Mouse (Mus musculus) neural tube, embryonic 12.5 days (tissue): ENCODE measurements around the gene Cry2. TPM values are rescaled to one million over a fixed set of nuclear protein-coding genes. Genes with fewer than 3 reads are reported as not detected.
A peak's percentile ranks its signal among the peaks of the same experiment; 100 is the strongest.
"Not testable (repeated sequence)": the region's sequence is repeated elsewhere in the genome, so short reads cannot be mapped to it uniquely, and the experiment has no call there.

ENCODE experiments used
- ATAC-seq: fragments of 200-750 bp; cut with Nextera tagmentation; 2 replicates; pipeline ENCODE4 v1.8.0; 2017; ENCODE audit warnings: low read depth, mild to moderate bottlenecking, moderate TSS enrichment, moderate library complexity; ENCODE audit not compliant: low FRiP score
- H3K27ac ChIP-seq: fragments of 300-500 bp; sonication (generic); 2 replicates; pipeline ENCODE4 v1.5.1; 2016
- H3K27me3 ChIP-seq: fragments of 300-500 bp; sonication (generic); replicated peaks from 2 replicates; pipeline ENCODE4 v1.6.1; 2016; ENCODE audit warnings: mild to moderate bottlenecking
- H3K36me3 ChIP-seq: fragments of 300-500 bp; sonication (generic); 2 replicates; pipeline ENCODE4 v1.6.1; 2016; ENCODE audit warnings: mild to moderate bottlenecking
- H3K4me1 ChIP-seq: fragments of 300-500 bp; sonication (generic); 2 replicates; pipeline ENCODE4 v1.6.1; 2016
- H3K4me2 ChIP-seq: fragments of 300-500 bp; sonication (generic); replicated peaks from 2 replicates; pipeline ENCODE4 v1.6.1; 2016; ENCODE audit warnings: mild to moderate bottlenecking
- H3K4me3 ChIP-seq: fragments of 300-500 bp; sonication (generic); 2 replicates; pipeline ENCODE4 v1.5.1; 2016
- H3K9ac ChIP-seq: fragments of 300-500 bp; sonication (generic); 2 replicates; pipeline ENCODE4 v1.6.1; 2016; ENCODE audit warnings: mild to moderate bottlenecking
- H3K9me3 ChIP-seq: fragments of 300-500 bp; sonication (generic); 2 replicates; pipeline ENCODE4 v1.6.1; 2016; ENCODE audit warnings: mild to moderate bottlenecking
- WGBS: fragments of 180-500 bp; shearing (Covaris S2); methylation state at CpG from one replicate; pipeline ENCODE4 v1.1.7; 2016; 5-methylcytosine and 5-hydroxymethylcytosine counted together
- polyA plus RNA-seq: library from polyadenylated mRNA; unstranded; fragments of >200 nt; fragmentation: Nextera tagmentation; extraction: Ambion mirVana; gene quantifications from 2 replicates; pipeline ENCODE4 v1.2.1, GENCODE M21; 2016

Cry2 gene
- 32.7 and 33.6 TPM in 2 replicates for polyA plus RNA-seq

DNA sequence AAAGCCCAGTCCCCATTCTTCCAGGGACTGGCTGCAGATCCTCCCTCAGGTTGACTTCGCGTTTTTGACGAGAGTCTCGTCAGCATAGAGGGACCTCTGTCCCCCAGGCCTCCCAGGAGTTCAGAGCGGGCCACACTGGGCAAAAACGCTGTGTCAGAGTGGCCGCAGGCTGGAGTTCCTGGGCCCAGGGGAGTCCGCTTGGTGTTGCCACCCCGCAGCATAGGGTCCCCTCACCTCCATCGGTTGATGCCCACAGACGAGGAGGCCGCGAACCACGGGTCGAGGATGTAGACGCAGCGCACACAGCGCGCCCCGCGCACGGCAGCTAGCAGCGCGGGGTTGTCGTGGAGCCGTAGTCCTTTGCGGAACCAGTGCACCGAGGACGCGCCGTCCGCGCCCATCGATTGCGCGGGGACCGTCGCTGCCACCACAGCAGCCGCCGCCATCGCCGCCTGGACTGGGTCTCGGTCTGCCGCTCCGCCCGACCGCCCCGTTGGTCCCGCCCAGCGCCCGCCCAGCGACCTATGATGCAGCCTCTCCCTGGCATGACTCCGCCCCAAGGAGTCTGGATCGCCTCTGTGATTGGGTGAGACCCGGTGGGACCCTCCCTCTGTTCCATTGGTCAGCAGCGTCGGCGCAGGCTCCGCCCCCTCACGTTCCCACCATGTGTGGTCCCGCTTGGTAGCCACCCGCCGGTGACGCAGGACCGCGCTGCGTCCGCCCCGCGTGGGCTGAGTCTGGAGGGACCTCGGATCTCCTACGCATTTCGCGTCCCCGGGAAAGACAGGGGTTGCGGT lies at the start of gene Cry2:
Gene Cry2 (minus strand): TSS at position 466 of the 797 bp plus-strand sequence.
- no peaks in the 10 kb centered on the region for H3K9me3 ChIP-seq
- WGBS = under 1% methylated on average over 75 of the region's 76 CpGs

DNA sequence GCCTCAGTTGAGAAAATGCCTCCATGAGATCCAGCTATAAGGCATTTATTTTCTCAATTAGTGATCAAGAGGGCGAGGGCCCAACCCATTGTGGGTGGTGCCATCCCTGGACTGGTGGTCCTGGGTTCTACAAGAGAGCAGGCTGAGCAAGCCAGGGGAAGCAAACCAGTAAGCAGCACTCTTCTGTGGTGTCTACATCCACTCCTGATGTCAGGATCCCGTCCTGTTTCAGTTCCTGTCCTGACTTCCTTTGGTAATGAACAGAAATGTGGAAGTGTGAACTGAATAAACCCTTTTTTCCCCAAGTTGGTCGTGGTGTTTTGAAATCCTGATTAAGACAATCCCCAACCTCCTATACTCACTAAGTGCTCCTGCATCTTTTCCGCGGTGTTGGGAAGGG lies 49.7 kb upstream of the Cry2 start:
- ATAC-seq = no peak
- no peak overlapping the region for H3K4me2 ChIP-seq
- H3K4me3 ChIP-seq = no peak overlapping the region
- no peaks in the 10 kb centered on the region for H3K9me3 ChIP-seq
- no peaks in the 10 kb centered on the region for H3K36me3 ChIP-seq
- no peak overlapping the region for H3K9ac ChIP-seq
- H3K4me1 ChIP-seq = 0 out of 2 replicates have a peak, but pooled peaks cover 8% of the 10 kb centered on the region
- 53% methylated on average over 5 of the region's 5 CpGs for WGBS
- H3K27ac ChIP-seq = no peak overlapping the region
- H3K27me3 ChIP-seq = peaks cover 21% of the 10 kb centered on the region

More for the DNA sequence above, at the start of gene Cry2:
- H3K4me3 ChIP-seq = peak within 1 kb of the TSS; percentile 91
- no peaks in the 10 kb centered on the region for H3K36me3 ChIP-seq
- peak within 1 kb of the TSS; percentile 32; the same call in 1 of the 2 replicates for H3K27ac ChIP-seq
- H3K4me2 ChIP-seq = peak within 1 kb of the TSS; percentile 81
- peak; percentile 97 for ATAC-seq
- H3K27me3 ChIP-seq = peaks cover 3% of the 10 kb centered on the region
- peaks cover 31% of the 10 kb centered on the region for H3K4me1 ChIP-seq
- peak within 1 kb of the TSS; percentile 92 for H3K9ac ChIP-seq

DNA sequence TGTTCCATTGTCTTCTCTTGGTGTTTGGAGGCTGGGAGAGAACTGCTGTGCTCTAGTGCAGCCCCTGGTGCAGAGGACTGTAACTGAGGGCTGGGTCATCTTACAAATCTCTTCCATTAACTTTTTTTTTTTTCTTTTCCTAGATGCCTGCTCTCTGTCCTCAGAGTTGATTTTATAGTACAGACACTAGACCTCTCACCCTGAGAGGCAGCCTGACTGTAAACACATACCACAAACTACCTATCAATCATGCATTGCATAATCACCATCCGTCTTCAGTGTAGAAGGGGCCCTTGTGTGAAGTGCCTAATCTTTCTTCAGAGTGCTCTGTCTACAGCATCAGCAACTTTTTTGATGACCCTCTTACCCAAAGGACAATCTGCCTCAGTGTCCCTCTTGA lies 48.7 kb upstream of the Cry2 start:
- no peaks in the 10 kb centered on the region for H3K36me3 ChIP-seq
- 63% methylated on average over 1 of the region's 1 CpGs for WGBS
- H3K4me2 ChIP-seq = no peak overlapping the region
- no peak overlapping the region for H3K27ac ChIP-seq
- H3K4me1 ChIP-seq = 0 out of 2 replicates have a peak, but pooled peaks cover 8% of the 10 kb centered on the region
- H3K4me3 ChIP-seq = no peak overlapping the region
- no peaks in the 10 kb centered on the region for H3K9me3 ChIP-seq
- ATAC-seq = no peak
- H3K27me3 ChIP-seq = peaks cover 21% of the 10 kb centered on the region
- H3K9ac ChIP-seq = no peak overlapping the region

DNA sequence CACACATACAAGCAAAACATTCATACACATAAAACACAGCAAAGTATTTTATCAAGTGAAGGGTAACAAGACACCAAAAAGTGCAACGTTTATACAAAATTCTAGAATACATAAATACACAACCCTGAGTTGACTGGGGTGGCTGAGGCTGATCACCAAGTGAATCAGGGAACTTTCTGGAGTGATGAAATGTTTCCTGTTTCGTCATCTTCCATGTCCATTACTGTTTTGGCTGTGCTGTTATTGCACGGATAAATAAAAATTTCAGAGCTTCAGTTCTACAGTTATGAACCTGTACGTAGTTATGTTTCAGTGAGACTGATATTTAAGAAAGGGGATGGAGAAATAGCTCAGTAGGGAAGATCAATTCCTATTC lies 44.5 kb upstream of the Cry2 start:
- no peak for ATAC-seq
- Histone ChIP-seq H3K27me3 (peaks cover 3% of the 10 kb centered on the region), H3K27ac (no peak overlapping the region), H3K36me3 (no peaks in the 10 kb centered on the region), H3K9ac (no peak overlapping the region), H3K4me2 (no peak overlapping the region), H3K9me3 (no peaks in the 10 kb centered on the region), H3K4me1 (no peaks in the 10 kb centered on the region), H3K4me3 (no peak overlapping the region)
- 89% methylated on average over 4 of the region's 4 CpGs for WGBS

DNA sequence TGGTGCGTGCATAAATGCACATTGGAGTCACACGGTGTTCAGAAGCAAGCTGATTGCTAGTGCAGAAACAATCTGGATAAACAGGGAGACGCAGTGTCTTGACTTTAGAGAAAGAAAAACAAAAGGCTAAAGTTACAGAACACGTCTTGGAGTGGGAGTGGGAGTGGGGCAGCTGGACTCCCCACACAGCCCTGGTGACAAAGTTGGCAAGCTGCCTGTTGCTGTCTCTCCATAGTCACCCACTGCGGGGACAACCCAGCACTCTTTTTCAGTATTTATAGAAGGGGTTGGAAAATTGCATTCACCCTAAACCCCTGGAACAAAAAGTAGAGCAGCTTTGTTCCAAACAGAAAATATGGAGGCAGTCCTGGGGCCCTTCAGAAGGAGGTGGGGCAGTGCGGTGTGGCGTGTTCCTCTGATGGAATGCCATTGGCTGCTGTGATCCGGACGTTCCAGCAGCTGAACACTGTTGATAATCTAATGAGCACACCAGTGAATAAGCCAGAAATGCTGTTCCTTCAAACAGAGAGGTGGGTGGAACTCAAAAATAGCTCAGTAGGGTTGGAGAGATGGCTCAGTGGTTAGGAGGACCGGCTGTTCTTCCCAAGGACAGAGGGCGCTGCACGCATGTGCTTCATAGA lies 43.9 kb upstream of the Cry2 start:
- Histone ChIP-seq H3K27me3 (no peaks in the 10 kb centered on the region), H3K9me3 (no peaks in the 10 kb centered on the region), H3K4me2 (no peak overlapping the region), H3K4me3 (no peak overlapping the region), H3K4me1 (no peaks in the 10 kb centered on the region), H3K27ac (no peak overlapping the region), H3K9ac (no peak overlapping the region), H3K36me3 (no peaks in the 10 kb centered on the region)
- ATAC-seq = no peak
- WGBS = 82% methylated on average over 12 of the region's 12 CpGs

DNA sequence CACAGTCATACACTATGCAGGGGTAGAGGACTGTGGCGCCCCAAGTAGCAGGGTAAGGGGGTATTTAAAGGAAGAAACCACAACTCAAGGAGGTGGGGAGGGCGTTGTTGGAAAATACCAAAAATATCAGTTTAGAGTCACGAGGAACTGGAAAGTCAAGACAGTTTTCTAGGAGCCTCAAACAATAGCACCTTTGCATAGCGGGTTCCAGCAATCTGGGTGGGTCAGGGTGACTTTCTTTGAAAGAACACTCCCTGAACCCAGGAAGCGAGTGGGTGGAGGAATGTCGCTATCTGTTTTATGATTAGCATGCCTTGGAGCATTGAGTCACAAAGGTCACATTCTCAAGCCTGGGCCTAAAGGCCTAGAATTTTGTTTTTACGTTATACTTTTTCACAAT lies 42.7 kb upstream of the Cry2 start:
- not testable (repeated sequence) for H3K9ac ChIP-seq, H3K36me3 ChIP-seq, H3K27ac ChIP-seq, H3K4me1 ChIP-seq, ATAC-seq, H3K4me3 ChIP-seq, H3K4me2 ChIP-seq, H3K27me3 ChIP-seq, H3K9me3 ChIP-seq
- 89% methylated on average over 7 of the region's 7 CpGs for WGBS

DNA sequence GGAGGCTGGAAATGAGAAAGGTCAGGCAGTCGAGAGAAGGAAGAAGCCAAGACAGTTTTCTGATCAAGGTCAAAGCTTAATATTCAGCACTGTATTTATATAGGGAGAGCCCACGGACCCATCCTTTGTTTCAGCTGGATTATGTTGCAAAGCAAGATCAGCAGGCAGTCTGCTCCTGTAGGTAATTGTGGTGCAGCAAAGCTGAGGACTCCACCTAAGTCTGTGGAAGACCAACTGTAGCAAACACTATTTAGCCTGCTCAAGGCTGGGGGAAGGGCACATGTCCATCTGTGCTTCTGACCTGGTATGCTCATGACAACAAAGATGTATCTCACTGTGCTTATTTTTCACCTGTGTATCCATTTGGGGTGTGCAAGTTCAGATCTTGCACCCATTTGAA lies 41.9 kb upstream of the Cry2 start:
- WGBS = 70% methylated on average over 2 of the region's 2 CpGs
- H3K27me3 ChIP-seq = no peaks in the 10 kb centered on the region
- no peak for ATAC-seq

DNA sequence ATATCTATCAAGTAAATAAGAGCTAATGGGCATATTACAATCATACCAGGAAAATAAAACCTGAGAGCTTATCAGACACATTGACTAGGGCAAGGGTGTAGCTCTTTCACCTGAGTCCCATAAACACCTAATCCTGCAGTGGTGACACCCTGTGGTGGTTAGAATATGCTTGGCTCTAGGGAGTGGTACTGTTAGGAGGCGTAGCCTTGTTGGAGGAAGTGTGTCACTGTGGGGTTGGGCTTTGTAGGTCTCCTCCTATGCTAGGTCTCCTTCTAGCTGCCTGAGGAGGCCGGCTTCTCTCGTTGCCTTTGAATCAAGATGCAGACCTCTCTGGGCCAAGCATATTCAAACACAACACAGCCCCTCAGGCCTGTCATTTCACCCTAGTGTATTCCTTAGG lies 41.1 kb upstream of the Cry2 start:
- Histone ChIP-seq H3K4me2 (no peak overlapping the region), H3K4me1 (no peaks in the 10 kb centered on the region), H3K4me3 (no peak overlapping the region), H3K27me3 (no peaks in the 10 kb centered on the region), H3K27ac (no peak overlapping the region), H3K9me3 (no peaks in the 10 kb centered on the region), H3K9ac (no peak overlapping the region), H3K36me3 (no peaks in the 10 kb centered on the region)
- ATAC-seq = no peak
- WGBS = 91% methylated on average over 3 of the region's 3 CpGs

More for the DNA sequence above, 41.9 kb upstream of the Cry2 start:
- no peaks in the 10 kb centered on the region for H3K9me3 ChIP-seq
- H3K36me3 ChIP-seq = no peaks in the 10 kb centered on the region
- H3K9ac ChIP-seq = no peak overlapping the region
- H3K4me2 ChIP-seq = no peak overlapping the region
- no peak overlapping the region for H3K4me3 ChIP-seq
- no peaks in the 10 kb centered on the region for H3K4me1 ChIP-seq
- no peak overlapping the region for H3K27ac ChIP-seq

DNA sequence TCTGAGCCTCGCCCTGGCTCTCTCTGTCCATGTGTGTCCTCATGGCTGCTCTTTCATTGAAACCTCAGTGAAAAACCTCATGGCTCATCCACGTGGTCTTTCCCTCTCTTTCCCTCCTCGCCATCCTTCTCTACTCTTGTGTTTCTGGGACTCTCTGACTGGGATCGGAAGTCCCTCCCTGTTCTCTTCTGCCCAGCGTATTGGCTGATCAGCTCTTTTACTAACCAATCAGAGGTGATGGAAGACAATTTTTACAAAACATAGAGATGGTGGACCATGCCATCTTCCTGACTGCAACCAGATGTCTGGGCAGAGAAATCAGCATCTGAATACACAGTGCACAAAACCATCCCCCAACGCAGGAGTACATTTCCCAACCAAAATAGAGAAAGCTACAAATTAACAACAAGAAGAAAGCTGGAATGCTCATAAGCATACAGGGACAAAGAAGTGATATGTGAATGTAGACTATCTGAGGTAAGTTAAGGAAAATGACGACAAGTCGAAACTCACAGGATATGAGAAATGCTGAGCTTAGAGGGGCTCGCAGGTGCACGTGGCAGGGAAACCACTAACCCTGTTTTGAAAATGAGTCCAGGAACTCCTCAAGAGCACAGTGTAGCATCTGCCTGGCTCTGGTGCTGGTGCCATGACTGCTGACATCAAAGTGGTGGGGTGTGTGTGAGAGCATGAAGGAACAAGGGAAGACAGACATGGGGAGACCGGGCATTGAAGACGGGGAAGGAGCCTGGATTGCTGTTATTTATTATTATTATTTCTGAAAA lies 38.2 kb upstream of the Cry2 start:
- Histone ChIP-seq H3K9me3 (no peaks in the 10 kb centered on the region), H3K4me1 (no peaks in the 10 kb centered on the region), H3K27ac (no peak overlapping the region), H3K36me3 (no peaks in the 10 kb centered on the region), H3K4me2 (no peak overlapping the region), H3K9ac (no peak overlapping the region), H3K27me3 (no peaks in the 10 kb centered on the region), H3K4me3 (no peak overlapping the region)
- ATAC-seq = no peak
- WGBS = 81% methylated on average over 12 of the region's 12 CpGs

DNA sequence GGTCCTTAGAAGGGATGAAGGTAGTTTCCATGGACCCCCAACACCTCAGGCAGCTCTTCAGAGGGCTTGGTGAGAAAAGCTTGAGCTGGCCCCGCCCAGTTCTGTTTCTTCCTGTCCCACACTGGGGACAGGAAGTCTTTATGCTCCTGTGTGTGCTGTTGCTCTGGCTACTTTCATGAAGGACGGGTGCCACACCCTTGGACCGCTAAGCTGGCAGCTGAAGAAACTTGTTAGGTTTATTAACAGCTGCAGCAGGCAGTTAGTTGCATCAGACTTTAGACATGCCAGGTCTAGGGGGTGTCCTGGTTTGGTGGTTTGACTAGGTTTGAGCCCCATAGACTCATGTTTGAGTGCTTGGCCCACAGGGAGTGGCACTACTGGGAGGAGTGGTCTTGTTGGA lies 30.8 kb upstream of the Cry2 start:
- no peak overlapping the region for H3K27ac ChIP-seq
- H3K4me1 ChIP-seq = no peaks in the 10 kb centered on the region; the same call in 1 of the 2 replicates
- 82% methylated on average over 3 of the region's 3 CpGs for WGBS
- no peak for ATAC-seq
- no peaks in the 10 kb centered on the region for H3K9me3 ChIP-seq
- H3K27me3 ChIP-seq = peaks cover 12% of the 10 kb centered on the region
- no peak overlapping the region for H3K4me3 ChIP-seq
- H3K36me3 ChIP-seq = no peaks in the 10 kb centered on the region
- no peak overlapping the region for H3K9ac ChIP-seq
- no peak overlapping the region for H3K4me2 ChIP-seq

DNA sequence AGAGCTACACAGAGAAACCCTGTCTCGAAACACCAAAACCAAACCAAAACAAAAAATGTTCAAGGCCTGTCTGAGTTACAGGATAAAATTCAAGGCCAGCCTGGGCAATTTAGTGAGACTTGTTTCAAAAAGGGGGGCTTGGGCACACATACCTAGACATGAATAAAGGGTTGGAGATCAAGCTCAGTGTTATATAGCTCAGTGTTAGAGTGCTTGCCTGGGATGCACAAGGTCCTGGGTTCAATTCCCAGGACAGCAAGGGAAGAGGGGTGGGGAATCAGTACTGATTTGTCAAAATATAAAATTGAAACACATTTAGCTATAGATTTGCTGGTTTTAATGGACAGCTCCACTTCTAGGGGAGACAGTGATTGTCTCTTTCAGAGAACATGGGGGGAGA lies 27.4 kb upstream of the Cry2 start:
- no peak overlapping the region for H3K27ac ChIP-seq
- no peak overlapping the region for H3K4me2 ChIP-seq
- ATAC-seq = no peak
- no peaks in the 10 kb centered on the region for H3K36me3 ChIP-seq
- H3K27me3 ChIP-seq = peaks cover 12% of the 10 kb centered on the region
- H3K4me1 ChIP-seq = peaks cover 25% of the 10 kb centered on the region
- H3K9ac ChIP-seq = no peak overlapping the region
- no peaks in the 10 kb centered on the region for H3K9me3 ChIP-seq
- 67% methylated on average over 1 of the region's 1 CpGs for WGBS
- no peak overlapping the region for H3K4me3 ChIP-seq
